Mouse (Mus musculus): Measurements from ENCODE around the gene Pbx4. TPM values are rescaled to one million over a fixed set of nuclear protein-coding genes. Genes with fewer than 3 reads are reported as not detected.

The Pbx4 gene
- polyA plus RNA-seq, 1 experiment from 2014 or later, result 5.4 TPM

- no peak for ATAC-seq (replicated peaks; ENCODE audit: extremely low read depth, insufficient read depth, low FRiP score)
- H3K9ac ChIP-seq (ENCODE audit: low read length), result no peak overlapping the region
- no peaks in the 10 kb centered on the region for H3K27me3 ChIP-seq (ENCODE audit: control insufficient read depth, insufficient read depth, low read length)
- no peaks in the 10 kb centered on the region for H3K9me3 ChIP-seq (replicated peaks; ENCODE audit: control insufficient read depth, low read length)
- 68% methylated on average over 4 of the region's 4 CpGs for WGBS
- no peaks in the 10 kb centered on the region for H3K4me1 ChIP-seq (ENCODE audit: control insufficient read depth, insufficient read depth, low read length)
- H3K27ac ChIP-seq (ENCODE audit: low read length), result no peak overlapping the region
- H3K36me3 ChIP-seq (ENCODE audit: control insufficient read depth, insufficient read depth), result no peaks in the 10 kb centered on the region
- no peak overlapping the region for H3K4me3 ChIP-seq (ENCODE audit: low read length)
- no peak overlapping the region for H3K4me2 ChIP-seq (ENCODE audit: low read depth, low read length)
Measured at GRCm38 (mm10) chr8:69860807-69861206, 28.5 kb downstream of the Pbx4 start.

DNA sequence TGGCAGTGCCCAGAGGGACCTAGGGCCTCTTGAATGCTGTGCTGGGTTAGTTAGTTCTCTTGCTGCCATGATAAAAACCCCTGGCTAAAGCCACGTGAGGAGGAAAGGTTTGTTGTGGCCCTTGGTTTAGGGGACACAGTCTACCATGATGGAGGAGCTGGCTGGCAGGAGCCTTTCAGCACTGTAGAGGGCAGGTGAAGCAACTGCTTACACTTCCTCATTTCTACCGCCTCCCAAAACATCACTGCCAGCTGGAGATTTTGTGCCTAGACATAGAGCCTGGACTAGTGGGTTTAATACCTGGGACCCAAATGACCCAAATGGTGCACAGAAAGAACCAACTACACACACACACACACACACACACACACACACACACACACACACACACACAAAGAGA lies 29.0 kb downstream of the Pbx4 start:
- Histone ChIP-seq H3K9me3 (replicated peaks; ENCODE audit: control insufficient read depth, low read length) (no peaks in the 10 kb centered on the region), H3K36me3 (ENCODE audit: control insufficient read depth, insufficient read depth) (no peaks in the 10 kb centered on the region), H3K4me3 (ENCODE audit: low read length) (no peak overlapping the region), H3K9ac (ENCODE audit: low read length) (no peak overlapping the region), H3K4me2 (ENCODE audit: low read depth, low read length) (no peak overlapping the region), H3K27ac (ENCODE audit: low read length) (no peak overlapping the region), H3K4me1 (ENCODE audit: control insufficient read depth, insufficient read depth, low read length) (no peaks in the 10 kb centered on the region), H3K27me3 (ENCODE audit: control insufficient read depth, insufficient read depth, low read length) (no peaks in the 10 kb centered on the region)
- ATAC-seq (replicated peaks; ENCODE audit: extremely low read depth, insufficient read depth, low FRiP score), result no peak
- 72% methylated on average over 2 of the region's 2 CpGs for WGBS

GRCm38 (mm10) chr8:69863387-69864020 lies 31.2 kb downstream of the Pbx4 start:
- Histone ChIP-seq H3K27ac (ENCODE audit: low read length) (no peak overlapping the region), H3K9ac (ENCODE audit: low read length) (no peak overlapping the region), H3K27me3 (ENCODE audit: control insufficient read depth, insufficient read depth, low read length) (no peaks in the 10 kb centered on the region), H3K4me3 (ENCODE audit: low read length) (no peak overlapping the region), H3K36me3 (ENCODE audit: control insufficient read depth, insufficient read depth) (no peaks in the 10 kb centered on the region), H3K4me2 (ENCODE audit: low read depth, low read length) (no peak overlapping the region), H3K9me3 (replicated peaks; ENCODE audit: control insufficient read depth, low read length) (no peaks in the 10 kb centered on the region), H3K4me1 (ENCODE audit: control insufficient read depth, insufficient read depth, low read length) (no peaks in the 10 kb centered on the region; the same call in 1 of the 2 replicates)
- no peak; the same call in 1 of the 2 replicates for ATAC-seq (replicated peaks; ENCODE audit: extremely low read depth, insufficient read depth, low FRiP score)
- 76% methylated on average over 5 of the region's 5 CpGs for WGBS

DNA sequence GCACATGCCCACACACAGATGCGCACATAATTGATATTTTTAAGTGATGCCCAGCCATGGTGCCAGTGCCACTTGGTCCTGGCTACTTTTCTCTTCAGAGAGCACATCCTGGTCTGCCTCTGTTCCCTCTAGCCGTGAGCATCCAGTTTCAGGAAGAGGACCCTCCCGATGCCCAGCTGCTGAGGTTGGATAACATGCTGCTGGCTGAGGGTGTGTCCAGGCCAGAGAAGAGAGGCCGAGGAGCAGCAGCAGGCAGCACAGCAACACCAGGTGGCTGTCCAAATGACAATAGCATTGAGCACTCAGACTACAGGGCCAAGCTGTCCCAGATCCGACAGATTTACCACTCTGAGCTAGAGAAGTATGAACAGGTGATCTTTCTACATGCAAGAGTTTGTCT lies 31.9 kb downstream of the Pbx4 start:
- H3K4me3 ChIP-seq (ENCODE audit: low read length), result no peak overlapping the region
- H3K27me3 ChIP-seq (ENCODE audit: control insufficient read depth, insufficient read depth, low read length), result no peaks in the 10 kb centered on the region
- H3K9ac ChIP-seq (ENCODE audit: low read length), result no peak overlapping the region
- H3K4me2 ChIP-seq (ENCODE audit: low read depth, low read length), result no peak overlapping the region
- no peaks in the 10 kb centered on the region; the same call in 1 of the 2 replicates for H3K4me1 ChIP-seq (ENCODE audit: control insufficient read depth, insufficient read depth, low read length)
- no peak overlapping the region for H3K27ac ChIP-seq (ENCODE audit: low read length)
- H3K36me3 ChIP-seq (ENCODE audit: control insufficient read depth, insufficient read depth), result no peaks in the 10 kb centered on the region
- ATAC-seq (replicated peaks; ENCODE audit: extremely low read depth, insufficient read depth, low FRiP score), result no peak
- 74% methylated on average over 5 of the region's 5 CpGs for WGBS
- H3K9me3 ChIP-seq (replicated peaks; ENCODE audit: control insufficient read depth, low read length), result no peaks in the 10 kb centered on the region

- H3K4me2 ChIP-seq (ENCODE audit: low read depth, low read length), result no peak overlapping the region
- 62% methylated on average over 5 of the region's 5 CpGs for WGBS
- no peaks in the 10 kb centered on the region for H3K27me3 ChIP-seq (ENCODE audit: control insufficient read depth, insufficient read depth, low read length)
- no peak for ATAC-seq (replicated peaks; ENCODE audit: extremely low read depth, insufficient read depth, low FRiP score)
- H3K4me3 ChIP-seq (ENCODE audit: low read length), result no peak overlapping the region
- H3K9ac ChIP-seq (ENCODE audit: low read length), result no peak overlapping the region
- H3K36me3 ChIP-seq (ENCODE audit: control insufficient read depth, insufficient read depth), result no peaks in the 10 kb centered on the region
- H3K9me3 ChIP-seq (replicated peaks; ENCODE audit: control insufficient read depth, low read length), result no peaks in the 10 kb centered on the region
- H3K4me1 ChIP-seq (ENCODE audit: control insufficient read depth, insufficient read depth, low read length), result no peaks in the 10 kb centered on the region; the same call in 1 of the 2 replicates
- no peak overlapping the region for H3K27ac ChIP-seq (ENCODE audit: low read length)
Measured at GRCm38 (mm10) chr8:69867696-69868326, 35.5 kb downstream of the Pbx4 start.

- H3K4me3 ChIP-seq (ENCODE audit: low read length), result no peak overlapping the region
- H3K27ac ChIP-seq (ENCODE audit: low read length), result no peak overlapping the region
- peaks cover 2% of the 10 kb centered on the region; the same call in 1 of the 2 replicates for H3K27me3 ChIP-seq (ENCODE audit: control insufficient read depth, insufficient read depth, low read length)
- no peak overlapping the region for H3K9ac ChIP-seq (ENCODE audit: low read length)
- no peak for ATAC-seq (replicated peaks; ENCODE audit: extremely low read depth, insufficient read depth, low FRiP score)
- H3K36me3 ChIP-seq (ENCODE audit: control insufficient read depth, insufficient read depth), result no peaks in the 10 kb centered on the region
- H3K4me1 ChIP-seq (ENCODE audit: control insufficient read depth, insufficient read depth, low read length), result no peaks in the 10 kb centered on the region; the same call in 1 of the 2 replicates
- no peaks in the 10 kb centered on the region for H3K9me3 ChIP-seq (replicated peaks; ENCODE audit: control insufficient read depth, low read length)
- 80% methylated on average over 11 of the region's 11 CpGs for WGBS
- H3K4me2 ChIP-seq (ENCODE audit: low read depth, low read length), result no peak overlapping the region
Measured at GRCm38 (mm10) chr8:69870003-69870765, 37.9 kb downstream of the Pbx4 start.

DNA sequence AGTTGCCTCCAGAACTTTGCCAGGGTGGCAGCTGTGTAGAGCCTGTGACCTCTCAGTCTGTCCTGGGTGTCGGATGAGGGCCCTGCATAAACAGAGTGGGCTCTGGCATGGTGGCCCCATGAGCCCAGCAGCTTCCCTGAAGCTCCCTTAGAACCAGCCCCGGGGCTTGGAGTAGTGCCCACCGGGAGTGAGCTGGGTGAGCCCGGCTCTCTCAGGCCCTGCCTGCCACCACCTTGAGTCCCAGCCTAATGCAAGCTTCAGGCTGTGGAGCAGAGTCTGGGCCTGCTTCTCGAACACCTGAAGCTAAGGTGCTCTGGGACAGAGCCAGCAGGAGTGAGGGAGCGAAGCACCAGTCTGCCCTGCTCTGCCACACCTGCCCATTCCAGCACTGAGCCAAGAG lies 38.6 kb downstream of the Pbx4 start:
- H3K27me3 ChIP-seq (ENCODE audit: control insufficient read depth, insufficient read depth, low read length), result peaks cover 2% of the 10 kb centered on the region; the same call in 1 of the 2 replicates
- no peaks in the 10 kb centered on the region for H3K36me3 ChIP-seq (ENCODE audit: control insufficient read depth, insufficient read depth)
- H3K4me3 ChIP-seq (ENCODE audit: low read length), result no peak overlapping the region
- no peak for ATAC-seq (replicated peaks; ENCODE audit: extremely low read depth, insufficient read depth, low FRiP score)
- no peak overlapping the region for H3K27ac ChIP-seq (ENCODE audit: low read length)
- H3K9ac ChIP-seq (ENCODE audit: low read length), result no peak overlapping the region
- no peaks in the 10 kb centered on the region; the same call in 1 of the 2 replicates for H3K4me1 ChIP-seq (ENCODE audit: control insufficient read depth, insufficient read depth, low read length)
- no peaks in the 10 kb centered on the region for H3K9me3 ChIP-seq (replicated peaks; ENCODE audit: control insufficient read depth, low read length)
- WGBS, result 66% methylated on average over 6 of the region's 6 CpGs
- no peak overlapping the region for H3K4me2 ChIP-seq (ENCODE audit: low read depth, low read length)

GRCm38 (mm10) chr8:69874155-69874554 lies 41.9 kb downstream of the Pbx4 start:
- Histone ChIP-seq H3K4me1 (ENCODE audit: control insufficient read depth, insufficient read depth, low read length) (no peaks in the 10 kb centered on the region), H3K4me2 (ENCODE audit: low read depth, low read length) (no peak overlapping the region), H3K9ac (ENCODE audit: low read length) (no peak overlapping the region), H3K27me3 (ENCODE audit: control insufficient read depth, insufficient read depth, low read length) (peaks cover 8% of the 10 kb centered on the region), H3K4me3 (ENCODE audit: low read length) (no peak overlapping the region), H3K36me3 (ENCODE audit: control insufficient read depth, insufficient read depth) (no peaks in the 10 kb centered on the region), H3K9me3 (replicated peaks; ENCODE audit: control insufficient read depth, low read length) (no peaks in the 10 kb centered on the region), H3K27ac (ENCODE audit: low read length) (no peak overlapping the region)
- no peak for ATAC-seq (replicated peaks; ENCODE audit: extremely low read depth, insufficient read depth, low FRiP score)
- WGBS, result 11% methylated on average over 9 of the region's 9 CpGs

- no peak overlapping the region for H3K4me2 ChIP-seq (ENCODE audit: low read depth, low read length)
- H3K27ac ChIP-seq (ENCODE audit: low read length), result no peak overlapping the region
- H3K36me3 ChIP-seq (ENCODE audit: control insufficient read depth, insufficient read depth), result no peaks in the 10 kb centered on the region
- H3K9ac ChIP-seq (ENCODE audit: low read length), result no peak overlapping the region
- no peak overlapping the region for H3K4me3 ChIP-seq (ENCODE audit: low read length)
- 75% methylated on average over 13 of the region's 13 CpGs for WGBS
- no peak for ATAC-seq (replicated peaks; ENCODE audit: extremely low read depth, insufficient read depth, low FRiP score)
- no peaks in the 10 kb centered on the region for H3K4me1 ChIP-seq (ENCODE audit: control insufficient read depth, insufficient read depth, low read length)
- H3K27me3 ChIP-seq (ENCODE audit: control insufficient read depth, insufficient read depth, low read length), result peaks cover 13% of the 10 kb centered on the region
- H3K9me3 ChIP-seq (replicated peaks; ENCODE audit: control insufficient read depth, low read length), result no peaks in the 10 kb centered on the region
Measured at GRCm38 (mm10) chr8:69874654-69875053, 42.4 kb downstream of the Pbx4 start.

All from heart, embryonic 16.5 days (tissue).